Mouse (Mus musculus) liver, embryonic 12.5 days (tissue): ENCODE results near the gene Cptp. TPM values are rescaled to one million over a fixed set of nuclear protein-coding genes. Genes with fewer than 3 reads are reported as not detected.

Experiments
- ATAC-seq: fragments of 200-750 bp; cut with Nextera tagmentation; 2 replicates; pipeline ENCODE4 v1.8.0; 2017; ENCODE audit warnings: moderate number of reproducible peaks, mild to moderate bottlenecking, moderate library complexity
- H3K27ac ChIP-seq: fragments of 300-500 bp; sonication (generic); 2 replicates; pipeline ENCODE4 v1.5.1; 2016; ENCODE audit warnings: mild to moderate bottlenecking
- H3K27me3 ChIP-seq: fragments of 300-500 bp; sonication (generic); replicated peaks from 2 replicates; pipeline ENCODE4 v1.6.1; 2016; ENCODE audit warnings: mild to moderate bottlenecking, moderate library complexity
- H3K36me3 ChIP-seq: fragments of 300-500 bp; sonication (generic); 2 replicates; pipeline ENCODE4 v1.6.1; 2016; ENCODE audit warnings: mild to moderate bottlenecking, moderate library complexity
- H3K4me1 ChIP-seq: fragments of 300-500 bp; sonication (generic); 2 replicates; pipeline ENCODE4 v1.6.1; 2016
- H3K4me2 ChIP-seq: fragments of 300-500 bp; sonication (generic); 2 replicates; pipeline ENCODE4 v1.6.1; 2016; ENCODE audit warnings: mild to moderate bottlenecking, moderate library complexity
- H3K4me3 ChIP-seq: fragments of 300-500 bp; sonication (generic); 2 replicates; pipeline ENCODE4 v1.5.1; 2016; ENCODE audit warnings: mild to moderate bottlenecking, moderate library complexity
- H3K9ac ChIP-seq: fragments of 300-500 bp; sonication (generic); 2 replicates; pipeline ENCODE4 v1.6.1; 2016; ENCODE audit warnings: mild to moderate bottlenecking, moderate library complexity
- H3K9me3 ChIP-seq: fragments of 300-500 bp; sonication (generic); replicated peaks from 2 replicates; pipeline ENCODE4 v1.6.1; 2016; ENCODE audit warnings: mild to moderate bottlenecking, moderate library complexity
- WGBS: fragments of 180-500 bp; shearing (Covaris S2); methylation state at CpG from one replicate; pipeline ENCODE4 v1.1.7; 2016; ENCODE audit not compliant: insufficient replicate concordance; 5-methylcytosine and 5-hydroxymethylcytosine counted together
- polyA plus RNA-seq: library from polyadenylated mRNA; unstranded; fragments of >200 nt; fragmentation: Nextera tagmentation; extraction: Ambion mirVana; gene quantifications from 2 replicates; pipeline ENCODE4 v1.2.1, GENCODE M21; 2016

The Cptp gene
- polyA plus RNA-seq, 1 experiment from 2014 or later, result 10.3 TPM

DNA sequence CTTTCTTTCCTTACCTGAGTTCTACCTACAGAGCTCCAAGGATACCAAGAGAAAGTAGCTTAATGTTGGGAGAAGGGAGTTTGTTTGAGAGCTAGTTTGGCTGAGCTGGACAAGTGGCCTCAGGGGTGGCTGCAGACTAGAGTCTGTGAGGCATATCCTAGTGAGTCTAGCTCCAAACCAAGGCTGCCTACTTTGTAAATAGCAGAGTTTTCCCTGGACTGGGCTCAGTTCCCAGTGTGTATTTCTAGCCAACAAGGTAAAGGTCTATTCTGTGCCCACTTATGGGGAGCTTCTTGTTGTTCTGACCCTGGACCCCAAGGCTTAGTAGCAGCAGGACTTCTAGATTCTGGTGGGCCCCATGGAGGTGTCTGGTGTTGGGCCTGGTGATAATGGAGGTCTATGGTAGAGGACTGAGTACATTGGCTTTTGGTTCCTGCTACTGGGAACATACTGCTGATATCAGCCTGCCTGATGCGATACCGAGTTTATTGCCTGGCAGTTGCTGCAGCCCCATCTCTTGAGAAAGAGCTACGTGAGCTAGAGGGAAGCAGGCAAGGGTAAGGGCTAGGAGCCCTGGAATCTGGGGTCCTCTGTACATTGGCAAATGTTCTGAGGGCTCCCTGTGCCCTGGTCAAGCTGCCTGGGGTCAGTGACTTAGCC is 19.3 kb downstream of the Cptp start:
- WGBS, result 73% methylated on average over 3 of the region's 3 CpGs
- no peak overlapping the region for H3K9ac ChIP-seq
- ATAC-seq, result no peak
- 0 out of 2 replicates have a peak, but pooled peaks cover 5% of the 10 kb centered on the region for H3K27me3 ChIP-seq
- peaks cover 19% of the 10 kb centered on the region for H3K36me3 ChIP-seq
- peaks cover 42% of the 10 kb centered on the region for H3K4me1 ChIP-seq
- no peak overlapping the region for H3K27ac ChIP-seq
- no peaks in the 10 kb centered on the region for H3K9me3 ChIP-seq
- H3K4me2 ChIP-seq, result peak overlapping the region; percentile 99; the same call in 1 of the 2 replicates
- no peak overlapping the region for H3K4me3 ChIP-seq

- H3K27me3 ChIP-seq, result 0 out of 2 replicates have a peak, but pooled peaks cover 5% of the 10 kb centered on the region
- H3K9me3 ChIP-seq, result no peaks in the 10 kb centered on the region
- WGBS, result 74% methylated on average over 2 of the region's 2 CpGs
- no peak for ATAC-seq
- H3K4me2 ChIP-seq, result peak overlapping the region; percentile 99
- H3K27ac ChIP-seq, result no peak overlapping the region
- peaks cover 42% of the 10 kb centered on the region for H3K4me1 ChIP-seq
- H3K36me3 ChIP-seq, result peaks cover 14% of the 10 kb centered on the region
- no peak overlapping the region for H3K9ac ChIP-seq
- no peak overlapping the region for H3K4me3 ChIP-seq
Measured at GRCm38 (mm10) chr4:155849391-155849790, 19.8 kb downstream of the Cptp start.

DNA sequence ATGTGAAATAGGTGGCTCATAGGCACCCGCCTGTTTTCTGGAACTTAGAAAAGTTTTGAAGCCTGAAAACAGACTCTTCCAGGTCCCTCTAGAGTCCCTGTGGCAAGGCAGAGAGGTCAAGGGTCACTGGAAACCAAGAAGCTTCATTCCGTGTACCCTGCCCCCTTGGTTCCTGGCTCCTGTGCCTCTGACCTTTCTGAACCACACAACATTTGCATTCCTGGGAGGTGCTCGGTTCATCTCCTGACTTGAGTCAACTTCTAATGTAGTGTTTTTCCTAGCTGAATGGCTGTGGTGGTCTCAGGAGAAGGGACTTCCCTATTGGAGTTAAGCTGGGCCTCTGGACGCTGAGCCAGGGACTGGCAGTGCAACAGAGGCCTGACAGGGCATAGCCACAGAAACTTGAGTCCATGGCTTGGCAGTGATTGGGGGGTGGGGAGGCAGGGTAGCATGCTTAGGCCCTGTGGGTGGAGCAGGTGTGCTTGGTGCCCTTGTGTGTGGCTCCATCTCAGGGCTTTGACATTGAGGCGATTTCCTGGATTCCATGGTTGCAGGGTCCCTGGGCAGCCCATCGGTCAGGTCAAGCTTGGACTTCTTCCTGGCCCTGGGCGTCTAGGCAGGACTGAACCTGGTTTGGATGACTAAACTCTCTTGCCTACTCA is 20.7 kb downstream of the Cptp start:
- WGBS, result 60% methylated on average over 7 of the region's 7 CpGs
- Histone ChIP-seq H3K9ac (peak overlapping the region; percentile 91), H3K36me3 (peaks cover 5% of the 10 kb centered on the region), H3K4me3 (peak overlapping the region; percentile 90), H3K27me3 (peaks cover 7% of the 10 kb centered on the region), H3K9me3 (no peaks in the 10 kb centered on the region), H3K4me2 (peak overlapping the region; percentile 99), H3K27ac (no peak overlapping the region), H3K4me1 (peaks cover 42% of the 10 kb centered on the region)
- ATAC-seq, result no peak

DNA sequence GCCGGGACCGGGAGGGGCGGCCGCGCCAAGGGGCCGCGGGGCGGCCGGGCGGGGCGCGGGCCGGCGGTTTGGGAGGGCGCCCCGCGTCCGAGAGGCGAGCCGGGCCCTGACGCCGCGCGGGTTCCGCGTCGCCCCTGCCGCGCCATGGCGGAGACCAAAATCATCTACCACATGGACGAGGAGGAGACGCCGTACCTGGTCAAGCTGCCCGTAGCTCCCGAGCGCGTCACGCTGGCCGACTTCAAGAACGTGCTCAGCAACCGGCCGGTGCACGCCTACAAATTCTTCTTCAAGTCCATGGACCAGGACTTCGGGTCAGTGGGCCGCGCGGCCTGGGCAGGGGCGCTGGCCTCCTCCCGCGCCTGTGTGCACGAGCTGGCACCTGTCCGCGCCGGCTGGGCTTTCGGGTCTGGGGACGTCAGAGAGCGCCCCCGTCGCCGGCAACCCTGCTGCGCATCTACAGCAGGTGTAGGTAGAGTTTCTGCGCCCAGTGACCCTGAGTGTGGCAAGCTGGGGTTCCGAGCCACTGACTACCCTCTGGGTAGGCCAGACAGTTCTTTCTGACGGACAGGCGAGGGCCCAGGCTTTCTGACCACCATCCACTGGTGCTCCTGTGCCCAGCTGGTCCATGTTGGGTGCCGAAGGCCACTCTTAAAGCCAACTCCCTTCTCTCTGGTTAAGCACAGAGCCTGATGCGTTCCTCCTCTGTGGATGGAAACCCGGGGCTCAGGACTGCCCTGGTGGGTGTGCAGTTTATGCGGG is 21.5 kb downstream of the Cptp start:
- H3K27ac ChIP-seq, result peak overlapping the region; percentile 81

GRCm38 (mm10) chr4:155846871-155847578 is 22.2 kb downstream of the Cptp start, which contains the start of gene Dvl1:
Dvl1 (plus strand) TSS chr4:155847402.
- Histone ChIP-seq H3K9me3 (no peaks in the 10 kb centered on the region), H3K27ac (peak within 1 kb of the TSS; percentile 81), H3K36me3 (no peaks in the 10 kb centered on the region), H3K4me3 (peak within 1 kb of the TSS; percentile 90), H3K4me1 (peaks cover 42% of the 10 kb centered on the region), H3K9ac (peak within 1 kb of the TSS; percentile 91), H3K4me2 (peak within 1 kb of the TSS; percentile 99), H3K27me3 (peaks cover 23% of the 10 kb centered on the region)
- peak; percentile 93 for ATAC-seq
- 4% methylated on average over 43 of the region's 65 CpGs for WGBS

More for the DNA sequence above, 21.5 kb downstream of the Cptp start:
- peaks cover 15% of the 10 kb centered on the region for H3K27me3 ChIP-seq
- peak overlapping the region; percentile 90 for H3K4me3 ChIP-seq
- no peaks in the 10 kb centered on the region for H3K9me3 ChIP-seq
- peak; percentile 70 for ATAC-seq
- H3K4me2 ChIP-seq, result peak overlapping the region; percentile 99
- H3K9ac ChIP-seq, result peak overlapping the region; percentile 91
- H3K4me1 ChIP-seq, result peaks cover 42% of the 10 kb centered on the region
- no peaks in the 10 kb centered on the region for H3K36me3 ChIP-seq
- WGBS, result 2% methylated on average over 61 of the region's 69 CpGs

- Histone ChIP-seq H3K27me3 (peaks cover 51% of the 10 kb centered on the region), H3K9me3 (no peaks in the 10 kb centered on the region), H3K36me3 (no peaks in the 10 kb centered on the region), H3K9ac (no peak overlapping the region), H3K4me3 (no peak overlapping the region), H3K4me1 (peaks cover 45% of the 10 kb centered on the region), H3K4me2 (no peak overlapping the region), H3K27ac (no peak overlapping the region)
- WGBS, result 73% methylated on average over 5 of the region's 5 CpGs
- ATAC-seq, result no peak
Measured at GRCm38 (mm10) chr4:155843231-155843630, 26.0 kb downstream of the Cptp start.

DNA sequence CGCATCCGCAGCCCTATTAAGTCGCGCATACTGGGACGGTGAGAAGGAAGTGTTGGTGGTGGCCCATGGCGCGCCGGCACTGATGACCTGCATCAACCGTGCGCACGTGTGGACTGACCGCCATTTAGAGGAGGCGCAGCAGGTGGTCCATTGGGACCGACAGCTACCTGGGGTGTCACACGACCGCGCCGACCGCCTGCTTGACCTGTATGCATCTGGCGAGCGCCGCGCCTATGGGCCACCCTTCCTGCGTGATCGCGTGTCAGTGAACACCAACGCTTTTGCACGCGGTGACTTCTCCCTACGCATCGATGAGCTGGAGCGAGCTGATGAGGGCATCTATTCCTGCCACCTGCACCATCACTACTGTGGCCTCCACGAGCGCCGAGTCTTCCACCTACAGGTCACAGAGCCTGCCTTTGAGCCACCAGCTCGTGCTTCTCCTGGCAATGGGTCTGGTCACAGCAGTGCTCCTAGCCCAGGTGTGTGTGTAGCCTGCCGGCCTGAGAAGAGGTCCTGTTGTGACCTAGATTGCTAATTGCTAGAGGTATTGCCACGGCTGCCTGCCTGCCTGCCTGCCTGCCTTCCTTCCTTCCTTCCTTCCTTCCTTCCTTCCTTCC is 27.5 kb downstream of the Cptp start:
- Histone ChIP-seq H3K36me3 (no peaks in the 10 kb centered on the region), H3K27me3 (peaks cover 51% of the 10 kb centered on the region), H3K27ac (no peak overlapping the region), H3K9me3 (no peaks in the 10 kb centered on the region), H3K4me3 (peak overlapping the region; percentile 66), H3K4me2 (peak overlapping the region; percentile 95), H3K4me1 (peaks cover 46% of the 10 kb centered on the region), H3K9ac (no peak overlapping the region)
- WGBS, result 39% methylated on average over 38 of the region's 38 CpGs
- peak; percentile 1; the same call in 1 of the 2 replicates for ATAC-seq

DNA sequence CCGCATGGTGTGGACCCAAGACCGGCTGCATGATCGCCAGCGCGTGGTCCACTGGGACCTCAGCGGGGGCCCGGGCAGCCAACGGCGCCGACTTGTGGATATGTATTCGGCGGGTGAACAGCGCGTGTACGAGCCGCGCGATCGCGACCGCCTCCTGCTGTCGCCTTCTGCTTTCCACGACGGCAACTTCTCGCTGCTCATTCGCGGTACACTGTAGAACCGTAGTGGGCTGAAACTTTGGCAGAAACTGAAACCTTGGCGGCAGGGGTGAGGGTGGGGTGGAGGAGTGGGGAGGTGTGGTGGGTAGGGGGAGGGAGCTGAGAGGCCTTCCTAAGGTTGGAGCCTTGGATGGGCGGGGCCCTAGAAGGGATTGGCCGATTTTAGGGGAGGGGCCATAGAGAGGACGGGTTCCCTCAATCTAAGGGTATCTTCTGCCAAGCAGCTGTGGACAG is 28.2 kb downstream of the Cptp start:
- Histone ChIP-seq H3K9me3 (no peaks in the 10 kb centered on the region), H3K27me3 (peaks cover 51% of the 10 kb centered on the region), H3K4me2 (peak overlapping the region; percentile 95), H3K4me1 (peaks cover 41% of the 10 kb centered on the region), H3K9ac (peak overlapping the region; percentile 73), H3K27ac (peak overlapping the region; percentile 51; the same call in 1 of the 2 replicates), H3K4me3 (peak overlapping the region; percentile 66), H3K36me3 (no peaks in the 10 kb centered on the region)
- ATAC-seq, result peak; percentile 85
- under 1% methylated on average over 32 of the region's 32 CpGs for WGBS

GRCm38 (mm10) chr4:155840076-155841002 is 28.9 kb downstream of the Cptp start:
- H3K9ac ChIP-seq, result peak overlapping the region; percentile 73
- H3K36me3 ChIP-seq, result no peaks in the 10 kb centered on the region
- peaks cover 41% of the 10 kb centered on the region for H3K4me1 ChIP-seq
- peak overlapping the region; percentile 51; the same call in 1 of the 2 replicates for H3K27ac ChIP-seq
- no peak; the same call in 1 of the 2 replicates for ATAC-seq
- peaks cover 46% of the 10 kb centered on the region for H3K27me3 ChIP-seq
- H3K4me2 ChIP-seq, result peak overlapping the region; percentile 95
- H3K9me3 ChIP-seq, result no peaks in the 10 kb centered on the region
- peak overlapping the region; percentile 66 for H3K4me3 ChIP-seq
- 23% methylated on average over 8 of the region's 8 CpGs for WGBS

DNA sequence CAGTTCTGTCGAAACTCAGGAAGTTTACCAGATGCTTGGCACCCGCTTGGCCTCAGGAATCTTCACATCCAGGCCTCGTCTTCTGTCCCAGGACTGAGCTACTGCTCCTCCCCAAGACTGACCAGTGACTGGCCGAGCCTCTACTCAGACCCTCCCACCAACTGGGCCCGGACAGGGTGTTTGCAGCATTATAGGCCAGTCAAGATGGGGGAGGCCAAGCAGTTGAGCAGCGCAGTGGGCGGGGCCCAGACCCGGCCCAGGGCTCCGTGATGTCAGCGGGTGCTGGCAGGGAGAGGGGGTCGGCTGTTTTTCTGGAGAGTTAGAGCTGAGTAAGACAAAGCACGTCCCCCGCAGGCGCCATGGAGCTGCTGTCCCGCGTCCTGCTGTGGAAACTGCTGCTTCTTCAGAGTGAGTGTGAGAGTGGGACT is 29.7 kb downstream of the Cptp start, which contains the start of gene Mxra8:
Gene Mxra8, plus strand, starts transcription at position 198 of the 428 bp plus-strand sequence.
- no peaks in the 10 kb centered on the region for H3K36me3 ChIP-seq
- 18% methylated on average over 16 of the region's 16 CpGs for WGBS
- peaks cover 46% of the 10 kb centered on the region for H3K27me3 ChIP-seq
- peak within 1 kb of the TSS; percentile 66 for H3K4me3 ChIP-seq
- 0 out of 2 replicates have a peak within 1 kb of the TSS, but pooled peaks have one; percentile 36 for H3K27ac ChIP-seq
- H3K9ac ChIP-seq, result peak within 1 kb of the TSS; percentile 73
- H3K9me3 ChIP-seq, result no peaks in the 10 kb centered on the region
- H3K4me1 ChIP-seq, result peaks cover 41% of the 10 kb centered on the region
- H3K4me2 ChIP-seq, result peak within 1 kb of the TSS; percentile 95
- ATAC-seq, result peak; percentile 48
